Mouse (Mus musculus): Measurements from ENCODE around the gene Tapbpl. TPM values are rescaled to one million over a fixed set of nuclear protein-coding genes. Genes with fewer than 3 reads are reported as not detected.

The Tapbpl gene
- polyA plus RNA-seq, 1 experiment from 2014 or later: 2.5 TPM

DNA sequence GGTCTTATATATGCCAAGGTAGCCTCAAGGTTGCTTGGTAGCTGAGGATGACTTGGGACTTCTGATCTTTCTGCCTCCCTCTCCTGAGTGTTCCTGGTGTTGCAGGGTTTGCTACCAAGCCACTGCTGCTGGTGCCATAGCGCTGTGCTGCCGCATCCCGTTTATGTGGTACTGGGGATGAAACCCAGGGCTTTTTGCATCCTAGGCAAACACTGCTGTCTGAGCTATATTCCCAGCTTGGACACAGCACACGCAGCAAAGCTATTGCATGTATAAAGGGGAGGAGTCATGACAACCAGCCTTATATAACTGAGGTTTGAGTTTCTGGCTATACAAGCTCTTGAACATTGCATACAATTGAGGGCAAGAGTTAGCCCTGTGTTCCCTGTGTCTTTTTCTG is 5.8 kb upstream of the Tapbpl start:
- H3K4me3 ChIP-seq: no peak overlapping the region

DNA sequence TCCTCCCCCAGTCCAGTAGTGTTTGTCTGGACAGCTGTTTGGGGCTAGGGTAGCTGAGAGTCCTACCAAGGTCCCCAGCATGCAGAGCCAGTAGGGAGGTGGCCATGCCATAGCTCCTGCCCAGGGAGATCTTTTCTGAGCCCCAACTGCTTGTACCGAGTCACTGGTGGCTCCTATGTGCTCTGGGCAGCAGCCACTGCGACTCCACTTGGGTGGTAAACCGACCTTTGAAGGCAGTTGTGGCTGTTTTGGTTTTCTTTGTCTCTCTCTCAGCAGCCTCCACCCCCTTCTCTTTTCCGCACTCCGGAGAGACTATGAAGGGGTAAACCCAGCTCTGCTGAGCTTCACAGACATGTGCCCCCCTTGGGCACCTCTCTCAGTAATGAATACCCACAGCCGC is 5.1 kb upstream of the Tapbpl start, which contains the start of gene Cd27:
TSS of gene Cd27 (minus strand) at position 229 of the 400 bp plus-strand sequence.
- Histone ChIP-seq H3K9me3 (no peaks in the 10 kb centered on the region), H3K27ac (no peak within 1 kb of the TSS), H3K9ac (0 out of 2 replicates have a peak within 1 kb of the TSS, but pooled peaks have one; percentile 5), H3K4me3 (no peak within 1 kb of the TSS), H3K27me3 (no peaks in the 10 kb centered on the region), H3K4me1 (peaks cover 6% of the 10 kb centered on the region; the same call in 1 of the 2 replicates), H3K36me3 (no peaks in the 10 kb centered on the region), H3K4me2 (replicated peaks) (no peak within 1 kb of the TSS)
- 34% methylated on average over 6 of the region's 6 CpGs for WGBS
- ATAC-seq (ENCODE audit: insufficient number of reproducible peaks, insufficient read depth, low FRiP score, low TSS enrichment): no peak

More for the DNA sequence above, 5.8 kb upstream of the Tapbpl start:
- 0 out of 2 replicates have a peak, but pooled peaks cover 2% of the 10 kb centered on the region for H3K4me1 ChIP-seq
- no peak overlapping the region for H3K27ac ChIP-seq
- no peak overlapping the region for H3K4me2 ChIP-seq (replicated peaks)
- H3K9me3 ChIP-seq: no peaks in the 10 kb centered on the region
- WGBS: 86% methylated on average over 4 of the region's 4 CpGs
- no peaks in the 10 kb centered on the region for H3K27me3 ChIP-seq
- no peaks in the 10 kb centered on the region for H3K36me3 ChIP-seq
- no peak for ATAC-seq (ENCODE audit: insufficient number of reproducible peaks, insufficient read depth, low FRiP score, low TSS enrichment)
- no peak overlapping the region for H3K9ac ChIP-seq

GRCm38 (mm10) chr6:125236341-125236740 is 4.7 kb upstream of the Tapbpl start:
- H3K36me3 ChIP-seq: no peaks in the 10 kb centered on the region
- no peak overlapping the region for H3K4me3 ChIP-seq
- no peaks in the 10 kb centered on the region for H3K9me3 ChIP-seq
- H3K4me1 ChIP-seq: peaks cover 11% of the 10 kb centered on the region; the same call in 1 of the 2 replicates
- H3K27ac ChIP-seq: no peak overlapping the region
- ATAC-seq (ENCODE audit: insufficient number of reproducible peaks, insufficient read depth, low FRiP score, low TSS enrichment): no peak
- H3K9ac ChIP-seq: no peak overlapping the region
- no peak overlapping the region for H3K4me2 ChIP-seq (replicated peaks)
- 70% methylated on average over 6 of the region's 6 CpGs for WGBS
- H3K27me3 ChIP-seq: no peaks in the 10 kb centered on the region

- Histone ChIP-seq H3K4me3 (no peak overlapping the region), H3K36me3 (no peaks in the 10 kb centered on the region), H3K27me3 (no peaks in the 10 kb centered on the region), H3K4me2 (replicated peaks) (no peak overlapping the region), H3K9me3 (no peaks in the 10 kb centered on the region), H3K9ac (no peak overlapping the region), H3K27ac (no peak overlapping the region), H3K4me1 (peaks cover 15% of the 10 kb centered on the region; the same call in 1 of the 2 replicates)
- 42% methylated on average over 5 of the region's 5 CpGs for WGBS
- no peak for ATAC-seq (ENCODE audit: insufficient number of reproducible peaks, insufficient read depth, low FRiP score, low TSS enrichment)
These were observed 2.8 kb upstream of the Tapbpl start for GRCm38 (mm10) chr6:125234520-125234828.

DNA sequence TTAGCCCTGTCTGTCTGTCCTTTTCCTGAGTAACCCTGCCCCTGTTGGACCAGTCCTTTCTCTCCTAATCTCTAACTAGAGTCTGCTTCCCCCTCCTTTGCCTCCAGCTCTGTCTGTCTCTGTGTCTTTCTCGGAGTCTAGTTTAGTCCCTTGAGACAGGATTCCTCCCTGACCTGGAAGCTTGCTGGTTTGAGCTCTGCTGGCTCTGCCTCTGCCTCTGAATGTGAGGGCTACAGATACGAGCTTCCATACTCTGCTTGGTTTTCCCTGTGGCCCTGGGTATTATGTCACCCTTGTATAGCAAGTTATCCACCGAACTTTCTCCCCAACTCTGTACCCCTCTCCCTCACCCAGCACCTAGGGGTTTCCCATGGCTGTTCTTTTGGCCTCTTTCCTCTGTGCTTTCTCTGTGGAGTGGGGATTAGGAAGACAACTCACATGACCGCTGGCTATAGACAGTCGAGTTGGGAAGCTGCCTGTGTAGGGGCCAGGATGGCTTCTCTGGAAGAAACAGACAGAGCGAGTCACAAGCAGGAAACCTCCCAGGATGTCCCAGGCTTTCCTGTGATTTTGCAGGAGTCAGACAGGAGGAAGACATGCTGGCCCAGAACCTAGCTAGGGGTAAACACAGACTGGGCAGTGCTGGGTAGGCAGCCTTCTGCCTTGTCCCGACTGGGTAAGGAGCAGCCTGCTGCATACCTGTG is 2.3 kb upstream of the Tapbpl start:
- H3K9me3 ChIP-seq: no peaks in the 10 kb centered on the region
- H3K27me3 ChIP-seq: no peaks in the 10 kb centered on the region
- 53% methylated on average over 7 of the region's 7 CpGs for WGBS
- H3K4me3 ChIP-seq: no peak overlapping the region
- no peak overlapping the region for H3K9ac ChIP-seq
- H3K4me2 ChIP-seq (replicated peaks): no peak overlapping the region
- no peaks in the 10 kb centered on the region for H3K36me3 ChIP-seq
- peaks cover 15% of the 10 kb centered on the region; the same call in 1 of the 2 replicates for H3K4me1 ChIP-seq
- H3K27ac ChIP-seq: no peak overlapping the region; the same call in 1 of the 2 replicates
- no peak for ATAC-seq (ENCODE audit: insufficient number of reproducible peaks, insufficient read depth, low FRiP score, low TSS enrichment)

DNA sequence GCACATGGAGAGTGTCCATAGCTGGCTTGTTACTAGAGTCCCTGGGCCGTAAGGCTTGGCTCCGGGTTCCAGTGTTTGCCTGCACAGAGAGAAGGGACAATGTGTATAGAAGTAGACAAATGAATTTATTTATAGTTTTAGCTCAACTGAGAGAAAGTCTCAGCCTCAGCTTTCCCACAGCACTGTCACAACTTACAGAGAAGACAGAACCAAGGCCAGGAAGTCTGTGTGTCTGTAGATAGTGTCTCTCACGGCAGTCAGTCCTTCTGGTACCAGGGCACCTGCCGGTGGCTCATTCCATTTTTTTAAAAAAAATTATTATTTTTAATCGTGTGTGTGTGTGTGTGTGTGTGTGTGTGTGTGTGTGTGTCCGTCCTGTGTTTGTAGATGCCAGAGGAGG is 856 bp upstream of the Tapbpl start:
- Histone ChIP-seq H3K27ac (no peak overlapping the region), H3K36me3 (no peaks in the 10 kb centered on the region), H3K9me3 (no peaks in the 10 kb centered on the region), H3K27me3 (no peaks in the 10 kb centered on the region), H3K4me3 (no peak overlapping the region), H3K4me2 (replicated peaks) (no peak overlapping the region), H3K9ac (no peak overlapping the region), H3K4me1 (peaks cover 15% of the 10 kb centered on the region; the same call in 1 of the 2 replicates)
- no peak for ATAC-seq (ENCODE audit: insufficient number of reproducible peaks, insufficient read depth, low FRiP score, low TSS enrichment)
- WGBS: 77% methylated on average over 6 of the region's 6 CpGs

- Histone ChIP-seq H3K9ac (no peak overlapping the region), H3K4me1 (peaks cover 15% of the 10 kb centered on the region; the same call in 1 of the 2 replicates), H3K4me3 (peak overlapping the region; percentile 39), H3K9me3 (no peaks in the 10 kb centered on the region), H3K36me3 (no peaks in the 10 kb centered on the region), H3K27me3 (no peaks in the 10 kb centered on the region), H3K27ac (no peak overlapping the region), H3K4me2 (replicated peaks) (peak overlapping the region; percentile 75)
- no peak for ATAC-seq (ENCODE audit: insufficient number of reproducible peaks, insufficient read depth, low FRiP score, low TSS enrichment)
- WGBS: 53% methylated on average over 4 of the region's 4 CpGs
These were observed 381 bp upstream of the Tapbpl start for GRCm38 (mm10) chr6:125232045-125232437.

- Histone ChIP-seq H3K27me3 (no peaks in the 10 kb centered on the region), H3K4me1 (peaks cover 15% of the 10 kb centered on the region; the same call in 1 of the 2 replicates), H3K4me3 (no peak overlapping the region), H3K9ac (no peak overlapping the region), H3K4me2 (replicated peaks) (0 out of 2 replicates have a peak overlapping the region, but pooled peaks have one; percentile 75), H3K27ac (no peak overlapping the region), H3K36me3 (no peaks in the 10 kb centered on the region), H3K9me3 (no peaks in the 10 kb centered on the region)
- 55% methylated on average over 9 of the region's 9 CpGs for WGBS
- no peak for ATAC-seq (ENCODE audit: insufficient number of reproducible peaks, insufficient read depth, low FRiP score, low TSS enrichment)
These were observed 1.1 kb downstream of the Tapbpl start for GRCm38 (mm10) chr6:125230571-125230970.

GRCm38 (mm10) chr6:125225518-125226115 is 6.0 kb downstream of the Tapbpl start:
- no peaks in the 10 kb centered on the region for H3K9me3 ChIP-seq
- peaks cover 3% of the 10 kb centered on the region; the same call in 1 of the 2 replicates for H3K4me1 ChIP-seq
- no peak overlapping the region for H3K9ac ChIP-seq

GRCm38 (mm10) chr6:125222577-125222976 is 9.1 kb downstream of the Tapbpl start:
- Histone ChIP-seq H3K4me3 (no peak overlapping the region), H3K4me1 (no peaks in the 10 kb centered on the region), H3K27me3 (no peaks in the 10 kb centered on the region), H3K9ac (no peak overlapping the region), H3K9me3 (no peaks in the 10 kb centered on the region), H3K36me3 (no peaks in the 10 kb centered on the region), H3K4me2 (replicated peaks) (no peak overlapping the region), H3K27ac (no peak overlapping the region)
- no peak for ATAC-seq (ENCODE audit: insufficient number of reproducible peaks, insufficient read depth, low FRiP score, low TSS enrichment)
- 78% methylated on average over 3 of the region's 3 CpGs for WGBS

More at GRCm38 (mm10) chr6:125225518-125226115, 6.0 kb downstream of the Tapbpl start:
- 82% methylated on average over 5 of the region's 5 CpGs for WGBS
- Histone ChIP-seq H3K27ac (no peak overlapping the region), H3K27me3 (no peaks in the 10 kb centered on the region), H3K4me3 (no peak overlapping the region), H3K4me2 (replicated peaks) (no peak overlapping the region), H3K36me3 (no peaks in the 10 kb centered on the region)
- no peak for ATAC-seq (ENCODE audit: insufficient number of reproducible peaks, insufficient read depth, low FRiP score, low TSS enrichment)

DNA sequence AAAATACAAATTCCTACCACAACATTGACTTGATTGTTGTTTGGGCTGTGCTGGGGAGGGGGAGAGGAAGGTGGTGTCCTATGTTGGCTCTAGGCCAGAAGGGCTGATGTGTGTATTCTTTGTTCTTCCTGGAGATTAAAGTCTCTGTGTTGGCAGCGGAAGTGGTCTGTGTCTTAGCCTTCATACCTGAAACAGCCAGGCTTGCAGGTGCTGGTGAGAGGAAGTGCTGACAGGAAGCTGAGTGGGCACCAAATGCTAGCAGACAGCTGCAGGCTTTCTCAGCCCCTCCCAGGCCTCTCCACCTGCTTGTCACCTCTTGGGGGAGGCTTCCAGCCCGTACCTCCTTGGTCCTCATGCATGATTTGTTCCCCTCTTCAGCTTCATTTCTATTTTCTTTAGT is 9.5 kb downstream of the Tapbpl start:
- Histone ChIP-seq H3K27me3 (no peaks in the 10 kb centered on the region), H3K27ac (no peak overlapping the region), H3K9ac (no peak overlapping the region), H3K4me2 (replicated peaks) (no peak overlapping the region), H3K4me3 (no peak overlapping the region), H3K36me3 (no peaks in the 10 kb centered on the region), H3K4me1 (no peaks in the 10 kb centered on the region), H3K9me3 (no peaks in the 10 kb centered on the region)
- no peak for ATAC-seq (ENCODE audit: insufficient number of reproducible peaks, insufficient read depth, low FRiP score, low TSS enrichment)
- WGBS: 65% methylated on average over 2 of the region's 2 CpGs

Data from embryonic facial prominence, embryonic 12.5 days (tissue).